Mouse (Mus musculus): ENCODE measurements at regions not wholly inside any gene's neighbourhood (a gene's known extent, or its start where the extent isn't known, plus 50 kb on each side); places are given as distances from the start of the nearest gene placed in this dataset.
A peak's percentile ranks its signal among the peaks of the same experiment; 100 is the strongest.

GRCm38 (mm10) chr1:35975611-35976208 lies 92.5 kb upstream of the Hs6st1 start:
- Histone ChIP-seq H3K27me3 (ENCODE audit: insufficient read depth, poor library complexity, severe bottlenecking) (no peaks in the 10 kb centered on the region), H3K4me3 (no peak overlapping the region), H3K27ac (no peak overlapping the region), H3K36me3 (no peaks in the 10 kb centered on the region), H3K4me1 (replicated peaks) (peaks cover 4% of the 10 kb centered on the region; the same call in 1 of the 2 replicates), H3K9me3 (no peaks in the 10 kb centered on the region)
- 80% methylated on average over 3 of the region's 3 CpGs for WGBS
- DNase-seq (ENCODE audit: low spot score): no peak

- peaks cover 4% of the 10 kb centered on the region; the same call in 1 of the 2 replicates for H3K4me1 ChIP-seq (replicated peaks)
- no peaks in the 10 kb centered on the region for H3K36me3 ChIP-seq
- WGBS: 89% methylated on average over 2 of the region's 2 CpGs
- DNase-seq (ENCODE audit: low spot score): no peak
- no peaks in the 10 kb centered on the region for H3K9me3 ChIP-seq
- no peaks in the 10 kb centered on the region for H3K27me3 ChIP-seq (ENCODE audit: insufficient read depth, poor library complexity, severe bottlenecking)
- H3K27ac ChIP-seq: no peak overlapping the region
- no peak overlapping the region for H3K4me3 ChIP-seq
Measured at GRCm38 (mm10) chr1:35976528-35976927, 91.7 kb upstream of the Hs6st1 start.

GRCm38 (mm10) chr1:35978116-35978515 lies 90.1 kb upstream of the Hs6st1 start:
- Histone ChIP-seq H3K27me3 (ENCODE audit: insufficient read depth, poor library complexity, severe bottlenecking) (no peaks in the 10 kb centered on the region), H3K27ac (no peak overlapping the region), H3K4me1 (replicated peaks) (no peaks in the 10 kb centered on the region), H3K36me3 (no peaks in the 10 kb centered on the region), H3K4me3 (no peak overlapping the region), H3K9me3 (no peaks in the 10 kb centered on the region)
- 97% methylated on average over 1 of the region's 1 CpGs for WGBS
- no peak for DNase-seq (ENCODE audit: low spot score)

- Histone ChIP-seq H3K27me3 (ENCODE audit: insufficient read depth, poor library complexity, severe bottlenecking) (no peaks in the 10 kb centered on the region), H3K9me3 (no peaks in the 10 kb centered on the region), H3K36me3 (no peaks in the 10 kb centered on the region), H3K4me1 (replicated peaks) (no peaks in the 10 kb centered on the region), H3K27ac (no peak overlapping the region), H3K4me3 (no peak overlapping the region)
- WGBS: 90% methylated on average over 4 of the region's 4 CpGs
- DNase-seq (ENCODE audit: low spot score): no peak
Measured at GRCm38 (mm10) chr1:35978766-35979165, 89.4 kb upstream of the Hs6st1 start.

GRCm38 (mm10) chr1:35981226-35981625 lies 87.0 kb upstream of the Hs6st1 start:
- 91% methylated on average over 4 of the region's 4 CpGs for WGBS

GRCm38 (mm10) chr1:35983361-35983760 lies 84.8 kb upstream of the Hs6st1 start:
- Histone ChIP-seq H3K4me3 (no peak overlapping the region), H3K27me3 (ENCODE audit: insufficient read depth, poor library complexity, severe bottlenecking) (no peaks in the 10 kb centered on the region), H3K9me3 (no peaks in the 10 kb centered on the region), H3K27ac (no peak overlapping the region), H3K36me3 (no peaks in the 10 kb centered on the region), H3K4me1 (replicated peaks) (no peaks in the 10 kb centered on the region)
- no peak for DNase-seq (ENCODE audit: low spot score)
- whole genome bisulfite sequencing: 72% methylated on average over 3 of the region's 3 CpGs

More at GRCm38 (mm10) chr1:35981226-35981625, 87.0 kb upstream of the Hs6st1 start:
- no peak overlapping the region for H3K4me3 ChIP-seq
- no peaks in the 10 kb centered on the region for H3K4me1 ChIP-seq (replicated peaks)
- no peak for DNase-seq (ENCODE audit: low spot score)
- H3K27ac ChIP-seq: no peak overlapping the region
- H3K9me3 ChIP-seq: no peaks in the 10 kb centered on the region
- no peaks in the 10 kb centered on the region for H3K36me3 ChIP-seq
- H3K27me3 ChIP-seq (ENCODE audit: insufficient read depth, poor library complexity, severe bottlenecking): no peaks in the 10 kb centered on the region

- no peaks in the 10 kb centered on the region for H3K4me1 ChIP-seq (replicated peaks)
- 93% methylated on average over 6 of the region's 6 CpGs for WGBS
- H3K27me3 ChIP-seq (ENCODE audit: insufficient read depth, poor library complexity, severe bottlenecking): no peaks in the 10 kb centered on the region
- H3K27ac ChIP-seq: no peak overlapping the region
- no peak overlapping the region for H3K4me3 ChIP-seq
- H3K9me3 ChIP-seq: peaks cover 10% of the 10 kb centered on the region
- DNase-seq (ENCODE audit: low spot score): no peak
- H3K36me3 ChIP-seq: no peaks in the 10 kb centered on the region
Measured at GRCm38 (mm10) chr1:35985318-35985717, 82.9 kb upstream of the Hs6st1 start.

GRCm38 (mm10) chr1:35986666-35987065 lies 81.5 kb upstream of the Hs6st1 start:
- no peak for DNase-seq (ENCODE audit: low spot score)
- 92% methylated on average over 8 of the region's 8 CpGs for WGBS
- no peaks in the 10 kb centered on the region for H3K36me3 ChIP-seq
- no peak overlapping the region for H3K27ac ChIP-seq
- H3K4me1 ChIP-seq (replicated peaks): no peaks in the 10 kb centered on the region
- peaks cover 16% of the 10 kb centered on the region for H3K9me3 ChIP-seq
- no peak overlapping the region for H3K4me3 ChIP-seq
- H3K27me3 ChIP-seq (ENCODE audit: insufficient read depth, poor library complexity, severe bottlenecking): no peaks in the 10 kb centered on the region

- Histone ChIP-seq H3K27me3 (ENCODE audit: insufficient read depth, poor library complexity, severe bottlenecking) (no peaks in the 10 kb centered on the region), H3K9me3 (peaks cover 16% of the 10 kb centered on the region), H3K36me3 (no peaks in the 10 kb centered on the region), H3K27ac (peak overlapping the region; percentile 56; the same call in 1 of the 2 replicates), H3K4me1 (replicated peaks) (0 out of 2 replicates have a peak, but pooled peaks cover 5% of the 10 kb centered on the region), H3K4me3 (no peak overlapping the region)
- 79% methylated on average over 8 of the region's 8 CpGs for WGBS
- DNase-seq (ENCODE audit: low spot score): no peak
Measured at GRCm38 (mm10) chr1:35992227-35992909, 75.8 kb upstream of the Hs6st1 start.

- Histone ChIP-seq H3K27ac (peak overlapping the region; percentile 56; the same call in 1 of the 2 replicates), H3K27me3 (ENCODE audit: insufficient read depth, poor library complexity, severe bottlenecking) (no peaks in the 10 kb centered on the region), H3K4me3 (no peak overlapping the region), H3K9me3 (peaks cover 16% of the 10 kb centered on the region), H3K36me3 (no peaks in the 10 kb centered on the region), H3K4me1 (replicated peaks) (0 out of 2 replicates have a peak, but pooled peaks cover 5% of the 10 kb centered on the region)
- WGBS: 69% methylated on average over 3 of the region's 3 CpGs
- DNase-seq (ENCODE audit: low spot score): no peak
Measured at GRCm38 (mm10) chr1:35992937-35993336, 75.3 kb upstream of the Hs6st1 start.

- WGBS: 81% methylated on average over 6 of the region's 6 CpGs
- H3K9me3 ChIP-seq: peaks cover 2% of the 10 kb centered on the region; the same call in 1 of the 2 replicates
- DNase-seq (ENCODE audit: low spot score): no peak
- H3K4me1 ChIP-seq (replicated peaks): peaks cover 14% of the 10 kb centered on the region; the same call in 1 of the 2 replicates
- H3K4me3 ChIP-seq: no peak overlapping the region
- H3K36me3 ChIP-seq: no peaks in the 10 kb centered on the region
- H3K27ac ChIP-seq: no peak overlapping the region
- H3K27me3 ChIP-seq (ENCODE audit: insufficient read depth, poor library complexity, severe bottlenecking): no peaks in the 10 kb centered on the region
Measured at GRCm38 (mm10) chr1:35995691-35996090, 72.5 kb upstream of the Hs6st1 start.

GRCm38 (mm10) chr1:36001319-36001718 lies 66.9 kb upstream of the Hs6st1 start:
- 88% methylated on average over 5 of the region's 5 CpGs for WGBS
- no peak for DNase-seq (ENCODE audit: low spot score)
- Histone ChIP-seq H3K27me3 (ENCODE audit: insufficient read depth, poor library complexity, severe bottlenecking) (no peaks in the 10 kb centered on the region), H3K4me3 (no peak overlapping the region), H3K36me3 (no peaks in the 10 kb centered on the region), H3K4me1 (replicated peaks) (peaks cover 27% of the 10 kb centered on the region), H3K27ac (peak overlapping the region; percentile 36), H3K9me3 (no peaks in the 10 kb centered on the region)

- Histone ChIP-seq H3K27me3 (ENCODE audit: insufficient read depth, poor library complexity, severe bottlenecking) (no peaks in the 10 kb centered on the region), H3K4me1 (replicated peaks) (peaks cover 27% of the 10 kb centered on the region)
- WGBS: 90% methylated on average over 1 of the region's 1 CpGs
Measured at GRCm38 (mm10) chr1:36001821-36002220, 66.4 kb upstream of the Hs6st1 start.

More at GRCm38 (mm10) chr1:36001821-36002220, 66.4 kb upstream of the Hs6st1 start:
- no peaks in the 10 kb centered on the region for H3K9me3 ChIP-seq
- H3K36me3 ChIP-seq: no peaks in the 10 kb centered on the region
- no peak overlapping the region for H3K4me3 ChIP-seq
- DNase-seq (ENCODE audit: low spot score): no peak
- H3K27ac ChIP-seq: no peak overlapping the region
